Mouse (Mus musculus) MEL (cell line): ENCODE results near the gene Cd72.

Experiments
- BHLHE40 ChIP-seq: IDR thresholded peaks from 2 replicates; pipeline ENCODE4 v1.6.1; 2012; ENCODE audit warnings: low read depth, mild to moderate bottlenecking, inconsistent platforms, low read length, improper control_type of control experiment, borderline replicate concordance
- CHD1 ChIP-seq: IDR thresholded peaks from 2 replicates; pipeline ENCODE4 v1.6.1; 2012; ENCODE audit warnings: low read depth, mild to moderate bottlenecking, inconsistent platforms, low read length, improper control_type of control experiment
- CTCF ChIP-seq, 3 experiments: IDR thresholded peaks in 2 of 3; conservative IDR thresholded peaks in 1 of 3; 2 replicates each; pipeline ENCODE4 v1.5.1; 2011 to 2012; ENCODE audit warnings: low read length in 3 of 3, low read depth in 2 of 3, mild to moderate bottlenecking in 2 of 3, improper control_type of control experiment in 1 of 3, inconsistent platforms in 1 of 3, mixed read lengths in 1 of 3, moderate library complexity in 1 of 3; ENCODE audit not compliant: control insufficient read depth in 1 of 3, insufficient read depth in 1 of 3, poor library complexity in 1 of 3, severe bottlenecking in 1 of 3
- EP300 ChIP-seq, 2 experiments: IDR thresholded peaks; 2 replicates each; pipeline ENCODE4 v1.6.1; 2011; ENCODE audit warnings: improper control_type of control experiment in 2 of 2, low read length in 2 of 2, low read depth in 1 of 2, mild to moderate bottlenecking in 1 of 2
- MYC ChIP-seq: IDR thresholded peaks from 2 replicates; pipeline ENCODE4 v1.6.1; 2011; ENCODE audit warnings: low read depth, mild to moderate bottlenecking, low read length, improper control_type of control experiment, moderate library complexity
- POLR2A ChIP-seq, 2 experiments: IDR thresholded peaks; 2 replicates each; pipeline ENCODE4 v1.6.1; 2011 to 2012; ENCODE audit warnings: low read length in 2 of 2, mild to moderate bottlenecking in 2 of 2, control low read depth in 1 of 2, improper control_type of control experiment in 1 of 2, low read depth in 1 of 2, moderate library complexity in 1 of 2; ENCODE audit not compliant: control insufficient read depth in 1 of 2, insufficient read depth in 1 of 2, poor library complexity in 1 of 2
- TBP ChIP-seq: IDR thresholded peaks from 2 replicates; pipeline ENCODE4 v1.8.0; 2011; ENCODE audit warnings: low read depth, low read length, improper control_type of control experiment
- TCF12 ChIP-seq: IDR thresholded peaks from 2 replicates; pipeline ENCODE4 v1.6.1; 2014; ENCODE audit warnings: low read depth, mild to moderate bottlenecking, inconsistent platforms, low read length, improper control_type of control experiment, moderate library complexity
- USF1 ChIP-seq: IDR thresholded peaks from 2 replicates; pipeline ENCODE4 v1.6.1; 2014; ENCODE audit warnings: low read depth, mild to moderate bottlenecking, inconsistent platforms, low read length, improper control_type of control experiment, moderate library complexity
- USF2 ChIP-seq, 2 experiments: IDR thresholded peaks; 2 replicates each; pipeline ENCODE4 v1.6.1; 2011 to 2012; ENCODE audit warnings: improper control_type of control experiment in 2 of 2, low read length in 2 of 2, borderline replicate concordance in 1 of 2, inconsistent platforms in 1 of 2, low read depth in 1 of 2, mild to moderate bottlenecking in 1 of 2; ENCODE audit not compliant: insufficient read depth in 1 of 2
- ZC3H11A ChIP-seq: IDR thresholded peaks from 2 replicates; pipeline ENCODE4 v1.6.1; 2012; ENCODE audit warnings: low read depth, mild to moderate bottlenecking, inconsistent platforms, low read length, improper control_type of control experiment
- ZNF384 ChIP-seq: IDR thresholded peaks from 2 replicates; pipeline ENCODE4 v1.6.1; 2012; ENCODE audit warnings: low read depth, mild to moderate bottlenecking, inconsistent platforms, low read length, improper control_type of control experiment

- TF ChIP-seq TBP = no peak
- TF ChIP-seq BHLHE40 = no peak
- no peak for TF ChIP-seq CHD1
- TF ChIP-seq POLR2A (IDR thresholded peaks at IDR 0.05; ENCODE audit: control insufficient read depth in 1 of 2, insufficient read depth in 1 of 2, low read depth in 1 of 2, low read length in 2 of 2, poor library complexity in 1 of 2) = no peak
- TF ChIP-seq CTCF (IDR thresholded peaks at IDR 0.05 in 2 of 3, conservative IDR thresholded peaks at IDR 0.05 in 1 of 3; ENCODE audit: control insufficient read depth in 1 of 3, insufficient read depth in 1 of 3, low read depth in 2 of 3, low read length in 3 of 3, poor library complexity in 1 of 3, severe bottlenecking in 1 of 3) = no peak
- peak; percentile 61 to 69 for TF ChIP-seq EP300 (IDR thresholded peaks at IDR 0.05; ENCODE audit: low read depth in 1 of 2, low read length in 2 of 2)
- no peak for TF ChIP-seq ZNF384
- no peak for TF ChIP-seq MYC
- TF ChIP-seq ZC3H11A = no peak
- TF ChIP-seq TCF12 = peak; percentile 85
- no peak for TF ChIP-seq USF1
- no peak for TF ChIP-seq USF2 (IDR thresholded peaks at IDR 0.05; ENCODE audit: borderline replicate concordance in 1 of 2, insufficient read depth in 1 of 2, low read depth in 1 of 2, low read length in 2 of 2)
These were observed 8.7 kb upstream of the Cd72 start for GRCm38 (mm10) chr4:43463102-43463501.
